Mouse (Mus musculus): ENCODE results near the gene 1110004F10Rik.
"Not testable (repeated sequence)": the region's sequence is repeated elsewhere in the genome, so short reads cannot be mapped to it uniquely, and the experiment has no call there.

The 1110004F10Rik gene

DNA sequence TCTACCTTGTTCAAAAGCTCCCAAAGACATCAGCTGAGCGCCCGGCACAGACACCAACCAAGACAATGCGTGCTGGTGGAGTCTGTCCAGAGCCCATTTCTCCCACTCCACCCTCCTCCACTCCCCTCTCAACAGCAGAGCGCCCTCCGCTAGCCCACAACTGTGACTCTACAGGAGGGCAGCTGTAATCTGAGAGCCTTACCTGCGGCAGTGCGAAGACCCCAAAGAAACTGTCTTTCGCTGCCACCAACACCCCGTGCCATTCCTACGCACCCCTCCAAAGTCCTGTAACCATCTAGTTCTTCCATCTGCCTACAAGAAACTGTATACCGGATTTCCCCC, at the start of gene 1110004F10Rik:
Gene 1110004F10Rik (plus strand): TSS at position 202 of the 342 bp plus-strand sequence.
- no peak for DNase-seq

GRCm38 (mm10) chr7:116002726-116003125, 36.5 kb upstream of the 1110004F10Rik start:
- DNase-seq, result no peak

- DNase-seq, result no peak
These were observed 9.2 kb upstream of the 1110004F10Rik start for GRCm38 (mm10) chr7:116029991-116030390.

GRCm38 (mm10) chr7:116030597-116031387, 8.4 kb upstream of the 1110004F10Rik start:
- no peak for DNase-seq

GRCm38 (mm10) chr7:116031388-116031717, 7.8 kb upstream of the 1110004F10Rik start:
- no peak for DNase-seq

GRCm38 (mm10) chr7:116031718-116032595, 7.2 kb upstream of the 1110004F10Rik start:
- peak; percentile 27 for DNase-seq

GRCm38 (mm10) chr7:116032596-116033307, 6.4 kb upstream of the 1110004F10Rik start:
- DNase-seq, result peak; percentile 71

GRCm38 (mm10) chr7:116033371-116034241, 5.6 kb upstream of the 1110004F10Rik start:
- DNase-seq, result peak; percentile 20

DNA sequence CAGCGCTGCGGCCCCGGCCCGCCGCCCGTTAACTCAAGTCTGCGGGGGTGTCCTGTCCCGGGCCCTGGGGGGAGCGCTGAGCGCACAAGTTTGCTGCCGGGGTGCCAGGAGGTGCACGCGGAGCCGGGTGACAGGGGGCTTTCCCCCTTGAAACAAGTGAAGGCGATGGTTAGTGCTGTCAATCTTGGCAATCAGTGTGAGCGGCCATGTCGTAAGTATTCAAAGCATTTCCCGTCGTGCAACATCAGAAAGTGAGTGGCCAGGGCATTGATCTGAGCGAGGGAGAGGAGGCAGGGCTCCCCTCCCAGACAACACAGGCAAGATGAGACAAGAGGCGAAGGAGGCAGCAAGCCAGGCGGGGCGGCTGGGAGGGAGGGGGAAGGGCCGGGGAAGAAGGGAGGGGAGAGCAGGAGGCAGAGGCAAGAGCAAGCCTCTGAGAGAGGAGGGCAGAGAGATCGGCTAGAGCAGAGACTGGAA, 4.9 kb upstream of the 1110004F10Rik start:
- DNase-seq, result no peak

DNA sequence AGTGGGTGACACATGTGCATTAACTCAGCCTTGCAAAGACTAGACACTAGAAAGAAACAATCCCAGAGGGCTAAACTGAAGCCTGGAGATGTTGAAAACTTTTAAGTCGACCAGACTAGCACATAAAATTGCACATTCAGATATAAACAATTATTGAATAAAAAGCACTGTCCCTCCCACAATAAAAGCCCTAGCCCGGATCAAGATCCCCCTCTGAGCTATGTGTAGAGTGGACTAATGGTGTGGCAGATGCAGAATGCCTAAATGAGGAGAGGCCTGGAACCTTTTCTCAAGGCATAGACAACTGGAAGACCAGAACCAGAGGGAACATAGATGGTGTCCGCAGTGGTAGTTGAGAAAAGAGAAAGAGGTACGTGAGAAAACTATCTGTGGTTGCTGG, 3.7 kb upstream of the 1110004F10Rik start:
- DNase-seq, result no peak

- no peak for DNase-seq
These were observed 2.3 kb upstream of the 1110004F10Rik start for GRCm38 (mm10) chr7:116036591-116037555.

DNA sequence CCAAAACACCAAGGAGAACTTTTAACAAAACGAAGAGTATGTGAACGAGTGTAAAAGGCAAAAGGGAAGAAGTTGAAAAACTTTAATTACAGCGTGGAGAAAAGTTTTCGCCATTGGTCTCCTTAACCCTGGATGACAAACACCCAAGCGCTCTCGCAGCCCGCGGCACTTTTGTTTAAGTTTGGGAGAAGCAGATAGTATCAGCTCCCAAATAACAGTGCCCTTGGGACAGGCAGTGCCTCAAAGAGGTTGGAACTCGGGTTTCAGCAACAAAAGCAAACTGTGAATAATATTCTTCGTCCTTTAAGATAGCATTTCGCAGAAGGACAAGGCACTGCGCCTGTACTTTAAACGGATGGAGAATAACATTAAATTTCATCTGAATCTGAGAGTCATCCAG, 1.2 kb upstream of the 1110004F10Rik start:
- no peak for DNase-seq

- DNase-seq, result no peak
These were observed 686 bp upstream of the 1110004F10Rik start, which contains the start of gene Sox6 for GRCm38 (mm10) chr7:116038511-116038910. Sox6 (minus strand) TSS chr7:116038796.

DNA sequence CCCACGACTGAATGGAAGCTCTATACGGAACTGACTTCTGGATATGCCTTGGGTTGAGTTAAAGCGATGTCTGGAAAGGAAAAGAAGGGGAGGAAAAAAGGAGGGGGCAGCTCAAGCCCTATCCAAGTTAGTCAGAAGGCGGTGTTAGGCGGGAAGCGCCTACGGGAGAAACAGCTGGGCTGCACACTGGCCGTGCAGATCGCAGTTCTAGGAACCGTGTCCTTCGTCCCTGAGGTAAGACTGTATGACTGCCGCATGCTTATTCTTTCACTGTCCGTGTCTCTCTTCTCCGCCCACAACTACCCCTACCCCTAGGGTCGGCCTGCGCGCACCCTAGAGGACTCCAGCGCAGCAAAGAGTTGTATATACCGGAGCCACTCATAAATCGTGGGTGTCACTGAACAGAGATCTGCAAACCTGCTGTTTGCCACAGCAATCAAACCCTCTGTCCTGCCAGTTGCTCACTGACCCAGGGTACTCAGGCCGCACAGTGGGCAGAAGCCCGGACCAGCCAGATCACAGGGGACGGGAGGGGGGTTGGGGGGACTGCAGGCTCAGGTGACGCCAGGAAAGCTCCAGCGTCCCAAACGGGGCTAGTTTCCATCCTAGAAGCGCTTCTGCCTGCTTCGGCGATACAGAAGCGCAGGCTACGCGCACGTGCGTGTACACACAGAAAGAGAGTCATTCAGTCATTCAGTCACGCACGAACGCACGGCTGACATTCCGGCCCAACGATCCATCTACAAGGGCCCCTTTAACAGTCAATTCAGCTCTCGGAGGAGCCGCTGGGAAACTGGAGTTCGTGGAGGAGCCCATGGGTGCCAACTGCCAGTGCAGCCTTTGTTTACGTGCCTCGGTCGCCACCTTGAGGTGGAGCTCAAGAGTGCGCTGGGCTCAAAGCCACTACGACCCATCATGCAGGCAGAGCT, 605 bp downstream of the 1110004F10Rik start:
- peak; percentile 79 for DNase-seq

GRCm38 (mm10) chr7:116040470-116041019, 1.3 kb downstream of the 1110004F10Rik start:
- no peak for DNase-seq

- no peak for DNase-seq
These were observed 21.5 kb downstream of the 1110004F10Rik start for GRCm38 (mm10) chr7:116060739-116061138.

DNA sequence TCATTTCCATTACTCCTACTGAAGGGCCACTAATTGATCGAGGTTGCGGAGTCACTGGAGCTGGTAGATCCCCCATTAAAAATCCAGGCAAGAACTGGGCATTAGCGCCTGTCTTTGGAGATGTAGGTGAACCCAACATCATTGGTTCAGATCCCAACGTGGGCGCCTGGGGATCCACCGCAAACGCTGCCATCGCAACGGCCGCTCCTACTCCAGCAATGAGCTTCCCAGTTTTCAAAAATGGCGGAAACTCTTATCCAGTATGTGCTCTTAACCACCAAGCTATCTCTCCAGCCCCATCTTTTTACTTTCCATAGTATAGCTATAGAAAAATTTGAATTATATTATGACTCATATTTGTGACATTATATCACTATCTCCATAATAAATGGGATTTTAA, 45.2 kb downstream of the 1110004F10Rik start, which contains the start of gene Gm4353:
Gene Gm4353 (minus strand): TSS at position 270 of the 400 bp plus-strand sequence.
- DNase-seq, result not testable (repeated sequence)

DNA sequence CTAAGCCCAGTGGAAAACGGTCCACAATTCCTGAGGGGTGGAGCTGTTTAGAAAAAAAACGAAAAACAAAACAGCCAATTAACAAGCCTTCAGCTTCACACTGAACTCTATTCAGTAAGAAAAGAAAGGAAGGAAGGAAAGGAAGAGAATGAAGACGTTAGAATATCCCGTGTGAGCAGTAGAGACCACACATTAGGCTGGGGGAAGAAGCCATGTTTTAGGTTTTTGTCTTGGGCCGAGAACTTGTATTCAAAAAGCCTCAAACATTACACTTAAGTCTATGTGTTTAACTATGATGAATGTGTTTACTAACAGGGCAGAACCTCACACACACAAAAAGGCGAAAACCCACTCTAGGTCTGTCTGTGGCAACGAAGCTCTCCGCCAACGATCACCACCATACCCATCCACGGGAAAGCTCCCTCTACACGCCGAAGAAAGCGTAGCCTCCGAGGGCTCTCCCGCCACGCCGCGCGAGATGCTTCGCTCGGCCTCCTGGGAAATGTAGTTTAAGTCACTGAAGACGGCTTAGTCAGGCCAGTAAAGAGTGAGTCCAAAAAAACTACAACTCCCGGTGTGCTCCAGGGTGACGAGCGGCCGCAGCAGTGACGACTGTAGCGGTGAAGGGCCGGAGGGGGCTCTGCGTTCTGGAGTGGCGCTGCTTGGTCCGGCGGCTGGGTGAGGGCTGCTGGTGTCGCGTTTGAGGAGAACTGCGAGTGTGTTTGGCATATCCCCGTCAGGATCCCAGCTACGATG, 53.7 kb downstream of the 1110004F10Rik start:
- DNase-seq, result peak; percentile 93

Data from thymus, postnatal 25 days (tissue).